ENCODE assay signal across 8 mouse cellular contexts in the genomic region with DNA sequence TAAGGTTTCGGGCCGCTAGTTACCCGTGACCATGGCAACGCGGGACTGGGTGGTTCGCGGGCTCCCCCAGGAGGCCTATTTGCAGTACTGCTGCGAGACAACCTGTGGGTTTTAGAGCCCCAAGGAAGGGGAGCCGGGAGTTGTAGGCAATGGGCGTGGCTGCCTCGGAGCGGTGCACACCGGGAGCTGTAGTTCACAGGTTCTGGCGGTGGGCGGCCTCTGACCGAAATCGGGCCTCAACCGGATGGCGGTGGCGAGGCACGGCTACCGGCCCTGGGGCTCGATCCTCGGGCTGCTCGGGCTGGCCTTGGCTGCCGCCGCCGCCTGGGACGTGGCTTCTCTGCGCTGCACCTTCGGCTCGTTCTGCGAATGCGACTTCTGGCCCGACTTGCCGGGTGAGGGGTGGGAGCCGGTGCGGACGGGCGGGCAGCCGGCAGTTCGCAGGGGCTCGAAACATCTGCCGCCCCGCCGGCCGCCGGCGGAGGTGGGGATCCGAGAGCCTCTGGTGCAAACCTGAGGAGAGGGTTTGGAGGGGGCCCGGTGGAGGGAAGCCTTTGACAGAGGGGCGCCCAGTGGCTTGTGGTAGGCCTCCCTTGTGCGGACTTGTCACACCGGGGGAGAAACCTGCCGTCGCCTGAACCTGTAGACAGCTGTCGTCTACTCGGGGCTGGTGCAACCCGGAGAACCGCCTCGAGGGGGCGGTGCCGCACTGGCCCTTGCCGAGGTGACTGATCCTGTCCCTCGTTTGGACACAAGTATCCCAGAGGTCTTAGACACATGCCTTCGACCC. TPM values are rescaled to one million over a fixed set of nuclear protein-coding genes. Genes with fewer than 3 reads are reported as not detected.
DNase-seq lines count a peak whose midpoint lies in the region; ATAC-seq and TF ChIP-seq lines count a peak whose summit lies in the region.

A gene (plus strand): TSS at position 179 of the 790 bp plus-strand sequence.

- H3K9me3 ChIP-seq in megakaryocyte, embryonic 14.5 days: no peaks in the 10 kb centered on the region

- H3K27me3 ChIP-seq in megakaryocyte, embryonic 14.5 days (replicated peaks): no peaks in the 10 kb centered on the region

- TF ChIP-seq CTCF in cortical plate, adult 2 months (IDR thresholded peaks at IDR 0.05; ENCODE audit: extremely low read depth, insufficient read depth, low read length): peak; percentile 86

- peak within 1 kb of the TSS; percentile 49 for H3K27ac ChIP-seq in cortical plate, adult 2 months (ENCODE audit: insufficient read depth, low read length)

- H3K4me3 ChIP-seq in cortical plate, adult 2 months (ENCODE audit: insufficient read depth, low read length): peak within 1 kb of the TSS; percentile 38
- H3K4me3 ChIP-seq in megakaryocyte, embryonic 14.5 days (replicated peaks): peak within 1 kb of the TSS; percentile 97

- H3K4me1 ChIP-seq in cortical plate, adult 2 months (ENCODE audit: control insufficient read depth, insufficient read depth, low read length): peaks cover 5% of the 10 kb centered on the region
- H3K4me1 ChIP-seq in megakaryocyte, embryonic 14.5 days: peaks cover 33% of the 10 kb centered on the region

- peak; percentile 94 to 96 for DNase-seq in gastrocnemius, adult 8-10 months (ENCODE audit: low spot score in 2 of 2)
- DNase-seq in hindlimb bud, embryonic 11.5 days (ENCODE audit: extremely low spot score, low read depth, low spot score): peak; percentile 85
- peak; percentile 87 to 96 for DNase-seq in left cerebral cortex, adult 8-10 months (ENCODE audit: low spot score in 2 of 2)
- DNase-seq in right cerebral cortex, postnatal 10 days (ENCODE audit: low spot score in 2 of 2): peak; percentile 98
- peak; percentile 95 for DNase-seq in urinary bladder, postnatal 25 days (ENCODE audit: low spot score)

- ATAC-seq in activated CD4-positive, CD25-positive, alpha-beta regulatory T cell, adult 4 months: peak; percentile 98

- H3K36me3 ChIP-seq in megakaryocyte, embryonic 14.5 days (replicated peaks; ENCODE audit: low read length): peaks cover 62% of the 10 kb centered on the region

- TF ChIP-seq POLR2A in cortical plate, adult 2 months (IDR thresholded peaks at IDR 0.05; ENCODE audit: extremely low read depth, insufficient read depth, low read length): peak; percentile 61; the same call in 1 of the 2 replicates

RNA-seq across cellular contexts. Expression of the gene that starts here (rescaled TPM):
- 10 to 100 TPM; 58.9 to 62.2 TPM for polyA plus RNA-seq in activated CD4-positive, CD25-positive, alpha-beta regulatory T cell, adult 4 months (2017; shearing (Covaris generic))
- polyA plus RNA-seq in cortical plate, adult 2 months (2012; rRNA removed): 54.9 and 58.9 TPM in 2 replicates
- 1 to 10 TPM; 4.3 to 5.1 (median 4.6) TPM for total RNA-seq in gastrocnemius, adult 8-10 months (2022)
- total RNA-seq in left cerebral cortex, adult 8-10 months (2022): 10 to 100 TPM; 27.7 to 32.6 (median 29.9) TPM
- polyA plus RNA-seq in megakaryocyte, embryonic 14.5 days (2012; ENCODE audit: insufficient read depth, low replicate concordance): 30.1 and 93.0 TPM in 2 replicates

Comparison
In these comparisons a context has a peak if more than half of its experiments do, and no peak if none do; other contexts are left out.
1. Peak in every context shown above with its lines: DNase-seq, ATAC-seq, H3K4me3 ChIP-seq and H3K27ac ChIP-seq.
2. RNA of the gene that starts here (total RNA-seq): 27.7 to 32.6 TPM in left cerebral cortex, adult 8-10 months; 4.3 to 5.1 TPM in gastrocnemius, adult 8-10 months; every median in the first group is over 4 times any median in the second.